Mouse (Mus musculus) kidney, adult 2 months (tissue): ENCODE results near the gene Ppl. TPM values are rescaled to one million over a fixed set of nuclear protein-coding genes. Genes with fewer than 3 reads are reported as not detected.

Experiments used
- DNase-seq: peaks from one replicate; pipeline ENCODE4 v3.0.0; 2021
- H3K27ac ChIP-seq: fragments of 200-500 bp; 2 replicates; pipeline ENCODE4 v1.5.1; 2012; ENCODE audit warnings: low read depth, low read length, control low read depth, inconsistent platforms; ENCODE audit not compliant: insufficient read depth
- H3K27me3 ChIP-seq: fragments of 200-500 bp; replicated peaks from 2 replicates; pipeline ENCODE4 v1.6.1; 2012; ENCODE audit warnings: mild to moderate bottlenecking, moderate library complexity, low read length, inconsistent platforms; ENCODE audit not compliant: control insufficient read depth, insufficient read depth
- H3K36me3 ChIP-seq: fragments of 200-500 bp; 2 replicates; pipeline ENCODE4 v1.6.1; 2012; ENCODE audit warnings: mild to moderate bottlenecking, moderate library complexity, low read length, inconsistent platforms; ENCODE audit not compliant: control insufficient read depth, insufficient read depth
- H3K4me1 ChIP-seq: fragments of 200-500 bp; 2 replicates; pipeline ENCODE4 v1.6.1; 2011; ENCODE audit warnings: low read length; ENCODE audit not compliant: control insufficient read depth, insufficient read depth
- H3K4me3 ChIP-seq: fragments of 200-500 bp; 2 replicates; pipeline ENCODE4 v1.5.1; 2011; ENCODE audit warnings: mild to moderate bottlenecking, low read depth, low read length, control low read depth; ENCODE audit not compliant: insufficient read depth
- CTCF ChIP-seq: fragments of 200-500 bp; conservative IDR thresholded peaks from 2 replicates; pipeline ENCODE4 v1.5.1; 2011; ENCODE audit warnings: low read depth, mild to moderate bottlenecking, control low read depth, low read length, moderate library complexity, mixed read lengths; ENCODE audit not compliant: insufficient read depth, insufficient read length
- POLR2A ChIP-seq: fragments of 200-500 bp; IDR thresholded peaks from one replicate; pipeline ENCODE4 v1.6.1; 2011; ENCODE audit warnings: low read depth, low read length, control low read depth
- WGBS: fragments of 180-500 bp; shearing (Covaris S2); methylation state at CpG from one replicate; pipeline ENCODE4 v1.1.7; 2018; 5-methylcytosine and 5-hydroxymethylcytosine counted together
- polyA plus RNA-seq: library from polyadenylated mRNA; depleted of rRNA; stranded (reverse); fragments of >200 nt; gene quantifications from 2 replicates; pipeline ENCODE4 v1.2.3, GENCODE M21; 2012

Gene Ppl
- polyA plus RNA-seq, 1 experiment = 3.9 TPM

DNA sequence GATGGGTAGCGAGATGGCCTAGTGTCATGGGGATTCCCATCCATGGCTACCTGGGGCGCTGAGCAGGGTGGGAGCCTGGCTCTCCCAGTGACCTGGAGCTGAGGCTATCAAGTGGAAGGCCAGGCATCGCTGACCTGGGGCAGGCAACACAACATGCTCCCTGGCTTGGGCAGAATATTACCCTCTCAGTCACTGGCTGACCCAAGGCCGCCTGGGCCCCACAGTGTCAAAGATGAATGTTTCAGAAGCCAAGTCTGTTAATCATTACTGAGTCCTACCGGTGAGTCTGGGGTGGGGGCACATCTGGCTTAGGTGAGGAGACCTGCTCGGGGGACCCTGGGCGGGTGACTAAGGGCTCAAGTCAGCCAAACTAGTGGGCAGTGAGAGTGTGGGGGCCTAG is 22.3 kb downstream of the Ppl start:
- 50% methylated on average over 7 of the region's 7 CpGs for WGBS
- no peak overlapping the region for H3K27ac ChIP-seq

DNA sequence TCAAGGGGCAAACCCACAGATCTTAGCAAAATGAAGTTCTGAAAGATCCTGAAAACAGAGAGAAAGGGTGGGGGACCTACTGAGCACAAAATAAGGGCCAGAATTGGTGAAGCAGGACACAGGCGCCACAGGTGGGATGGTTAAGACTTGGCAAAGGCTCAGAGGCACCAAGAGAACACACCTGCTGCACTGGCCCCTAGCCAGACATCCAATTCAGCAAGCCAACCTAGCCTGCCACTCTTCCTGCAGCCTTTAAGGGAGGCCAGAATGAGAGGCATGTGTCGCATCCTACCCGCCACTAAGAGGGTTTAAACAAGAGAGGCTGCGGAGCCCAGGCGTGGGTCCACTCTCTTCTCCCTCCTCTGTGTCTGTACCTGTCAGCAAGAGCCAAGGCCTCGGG is 31.2 kb downstream of the Ppl start:
- H3K4me1 ChIP-seq = no peaks in the 10 kb centered on the region
- TF ChIP-seq POLR2A (no peak), CTCF (no peak)
- H3K4me3 ChIP-seq = no peak overlapping the region
- DNase-seq = no peak
- 77% methylated on average over 6 of the region's 6 CpGs for WGBS
- H3K27me3 ChIP-seq = no peaks in the 10 kb centered on the region
- H3K27ac ChIP-seq = no peak overlapping the region
- no peaks in the 10 kb centered on the region for H3K36me3 ChIP-seq

More for the DNA sequence above, 22.3 kb downstream of the Ppl start:
- TF ChIP-seq CTCF (no peak), POLR2A (no peak)
- H3K4me3 ChIP-seq = no peak overlapping the region
- no peaks in the 10 kb centered on the region for H3K4me1 ChIP-seq
- no peaks in the 10 kb centered on the region for H3K27me3 ChIP-seq
- DNase-seq = peak; percentile 45
- no peaks in the 10 kb centered on the region for H3K36me3 ChIP-seq

DNA sequence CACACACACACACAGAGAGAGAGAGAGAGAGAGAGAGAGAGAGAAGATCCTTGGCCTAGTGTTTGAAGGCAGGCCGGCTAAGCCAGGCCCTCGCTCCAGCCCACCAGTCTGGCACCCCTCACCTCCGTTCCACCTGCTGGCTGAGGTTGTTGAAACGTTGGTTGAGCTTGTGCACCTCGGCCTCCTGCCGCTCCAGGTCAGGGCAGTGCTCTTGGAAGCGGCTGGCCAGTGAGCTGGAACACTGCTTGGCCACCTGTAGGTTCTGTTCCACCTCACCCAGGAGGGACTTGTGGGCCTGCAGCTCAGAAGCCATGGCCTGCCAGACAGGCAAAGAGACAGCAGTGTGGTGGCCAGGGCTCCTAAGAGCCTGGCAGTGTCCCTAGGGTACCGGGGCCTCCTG is 35.7 kb downstream of the Ppl start:
- H3K27me3 ChIP-seq = no peaks in the 10 kb centered on the region
- H3K27ac ChIP-seq = no peak overlapping the region
- H3K36me3 ChIP-seq = no peaks in the 10 kb centered on the region
- 51% methylated on average over 8 of the region's 8 CpGs for WGBS
- no peaks in the 10 kb centered on the region for H3K4me1 ChIP-seq
- no peak overlapping the region for H3K4me3 ChIP-seq
- TF ChIP-seq POLR2A (no peak), CTCF (no peak)
- peak; percentile 63 for DNase-seq

DNA sequence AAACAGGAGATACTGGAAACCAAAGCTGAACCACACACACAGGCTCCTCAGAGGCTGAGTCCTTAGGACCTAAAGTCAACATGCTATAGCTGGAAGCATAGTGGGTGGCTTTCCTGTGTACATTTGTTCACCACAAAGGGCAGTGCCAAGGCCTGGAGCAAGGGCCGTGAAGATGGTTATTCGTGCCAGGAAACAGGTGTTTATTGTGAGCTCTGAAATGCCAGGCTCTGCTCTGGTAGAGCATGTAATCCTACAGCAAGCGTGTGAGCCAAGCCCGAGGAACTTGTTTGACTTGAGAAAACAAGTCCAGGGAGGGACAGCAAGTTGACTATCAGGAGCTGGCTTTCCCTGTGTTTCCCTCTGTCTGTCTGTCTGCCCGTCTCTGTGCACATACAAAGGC is 38.9 kb downstream of the Ppl start:
- H3K4me3 ChIP-seq = no peak overlapping the region
- H3K27ac ChIP-seq = no peak overlapping the region
- WGBS = 46% methylated on average over 5 of the region's 5 CpGs
- no peaks in the 10 kb centered on the region for H3K36me3 ChIP-seq
- no peaks in the 10 kb centered on the region for H3K27me3 ChIP-seq
- H3K4me1 ChIP-seq = no peaks in the 10 kb centered on the region
- TF ChIP-seq POLR2A (no peak), CTCF (no peak)
- DNase-seq = peak; percentile 52

DNA sequence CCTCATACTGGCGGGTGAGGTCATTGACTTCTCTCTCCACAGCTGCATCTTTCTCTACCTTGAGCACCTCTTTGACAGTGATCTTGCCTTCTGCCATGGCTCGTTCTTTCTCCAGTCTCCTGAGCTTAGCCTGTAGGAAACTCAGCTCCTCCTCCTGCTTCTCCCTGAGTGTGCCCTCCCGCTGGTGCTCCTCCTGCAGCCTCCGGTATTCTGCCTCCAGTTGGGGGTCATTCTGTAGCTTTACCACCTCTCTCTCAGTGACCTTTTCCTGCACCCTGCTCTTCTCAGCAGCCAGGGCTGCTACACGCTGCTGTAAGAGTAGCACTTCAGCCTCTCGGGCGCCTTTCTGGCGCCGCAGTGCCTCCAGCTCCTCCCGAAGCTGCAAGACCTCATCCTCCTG is 43.2 kb downstream of the Ppl start:
- no peak overlapping the region for H3K4me3 ChIP-seq
- H3K4me1 ChIP-seq = no peaks in the 10 kb centered on the region
- no peak for TF ChIP-seq CTCF
- no peak for TF ChIP-seq POLR2A
- WGBS = 68% methylated on average over 10 of the region's 10 CpGs
- no peak for DNase-seq
- peaks cover 2% of the 10 kb centered on the region; the same call in 1 of the 2 replicates for H3K36me3 ChIP-seq
- no peak overlapping the region for H3K27ac ChIP-seq
- H3K27me3 ChIP-seq = no peaks in the 10 kb centered on the region

DNA sequence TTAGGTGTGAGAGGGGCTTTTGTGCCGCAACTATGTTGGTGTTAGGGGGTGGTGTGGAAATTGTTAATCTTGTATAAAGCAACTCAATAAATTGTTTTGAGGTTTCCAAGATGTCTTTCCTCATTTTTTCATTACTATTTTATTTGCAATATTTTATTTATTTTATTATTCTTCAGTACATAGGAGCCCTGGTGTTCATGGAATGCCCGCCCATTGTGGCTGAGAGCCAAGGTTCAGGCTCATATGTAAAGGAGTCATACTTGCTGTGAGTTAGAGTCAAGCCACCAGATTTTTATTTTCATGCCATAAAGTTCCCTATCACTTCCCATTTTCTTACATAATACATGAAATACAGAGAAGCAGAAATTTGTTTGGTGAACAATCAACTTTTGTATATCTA is 46.0 kb downstream of the Ppl start:
- peaks cover 3% of the 10 kb centered on the region for H3K36me3 ChIP-seq
- WGBS = 93% methylated on average over 2 of the region's 2 CpGs
- H3K27me3 ChIP-seq = no peaks in the 10 kb centered on the region
- no peak overlapping the region for H3K4me3 ChIP-seq
- H3K27ac ChIP-seq = no peak overlapping the region
- H3K4me1 ChIP-seq = no peaks in the 10 kb centered on the region
- no peak for DNase-seq
- TF ChIP-seq CTCF (no peak), POLR2A (no peak)

DNA sequence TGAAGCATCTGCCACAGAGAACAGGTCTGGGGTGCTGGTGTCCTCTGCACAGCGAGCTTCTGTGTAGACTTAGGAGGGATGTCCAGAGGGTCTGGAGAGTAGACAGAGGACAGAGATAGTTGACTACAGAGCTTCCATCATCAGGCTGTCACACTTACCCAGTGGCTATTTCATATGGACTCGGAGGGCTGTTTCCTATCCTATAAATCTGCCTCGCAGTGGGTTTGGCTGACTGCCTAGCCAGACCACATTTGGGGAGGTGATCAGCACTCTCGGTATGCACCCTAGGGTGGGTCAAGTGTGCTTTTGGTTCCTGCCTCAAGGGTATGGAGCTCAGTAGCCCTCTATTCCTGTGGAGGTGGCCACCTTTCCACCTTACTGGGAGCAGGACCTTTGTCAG is 47.0 kb downstream of the Ppl start:
- TF ChIP-seq CTCF (no peak), POLR2A (no peak)
- 80% methylated on average over 4 of the region's 4 CpGs for WGBS
- H3K4me1 ChIP-seq = no peaks in the 10 kb centered on the region
- H3K27me3 ChIP-seq = no peaks in the 10 kb centered on the region
- DNase-seq = no peak
- H3K36me3 ChIP-seq = peaks cover 3% of the 10 kb centered on the region
- H3K4me3 ChIP-seq = no peak overlapping the region
- no peak overlapping the region for H3K27ac ChIP-seq

DNA sequence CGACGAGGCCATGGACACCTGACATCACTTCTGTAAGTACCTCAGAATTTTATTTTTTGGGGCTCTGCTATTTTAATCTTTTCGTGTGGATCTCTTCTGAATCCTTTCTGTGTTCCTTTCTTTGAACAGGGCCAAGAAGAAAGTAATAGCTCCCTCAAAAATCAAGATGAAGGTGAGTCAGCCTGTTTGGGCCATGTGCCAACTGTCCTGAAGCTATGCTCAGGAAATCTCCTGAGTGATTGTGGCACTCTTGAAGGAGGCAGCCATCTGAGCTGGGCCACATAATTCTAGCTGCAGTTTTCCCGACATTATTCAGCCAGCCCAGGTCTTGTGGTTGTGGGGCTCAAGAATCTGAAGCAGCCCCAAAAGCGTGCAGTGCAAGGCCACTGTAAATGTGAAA is 57.9 kb downstream of the Ppl start:
- DNase-seq = no peak
- WGBS = 91% methylated on average over 5 of the region's 5 CpGs
- no peaks in the 10 kb centered on the region for H3K27me3 ChIP-seq
- TF ChIP-seq CTCF (no peak), POLR2A (no peak)
- H3K4me1 ChIP-seq = no peaks in the 10 kb centered on the region
- no peak overlapping the region for H3K27ac ChIP-seq
- no peak overlapping the region for H3K4me3 ChIP-seq
- peaks cover 13% of the 10 kb centered on the region for H3K36me3 ChIP-seq
